Mouse (Mus musculus): Measurements from ENCODE around the gene Calcoco1. TPM values are rescaled to one million over a fixed set of nuclear protein-coding genes. Genes with fewer than 3 reads are reported as not detected.

Calcoco1 gene
- polyA plus RNA-seq, 1 experiment: 52.1 TPM

GRCm38 (mm10) chr15:102737092-102737491, 15.1 kb upstream of the Calcoco1 start:
- DNase-seq (ENCODE audit: low spot score): no peak

GRCm38 (mm10) chr15:102736127-102736944, 14.4 kb upstream of the Calcoco1 start:
- no peak for DNase-seq (ENCODE audit: low spot score)

- DNase-seq (ENCODE audit: low spot score): no peak
These were observed 13.1 kb upstream of the Calcoco1 start for GRCm38 (mm10) chr15:102735031-102735430.

DNA sequence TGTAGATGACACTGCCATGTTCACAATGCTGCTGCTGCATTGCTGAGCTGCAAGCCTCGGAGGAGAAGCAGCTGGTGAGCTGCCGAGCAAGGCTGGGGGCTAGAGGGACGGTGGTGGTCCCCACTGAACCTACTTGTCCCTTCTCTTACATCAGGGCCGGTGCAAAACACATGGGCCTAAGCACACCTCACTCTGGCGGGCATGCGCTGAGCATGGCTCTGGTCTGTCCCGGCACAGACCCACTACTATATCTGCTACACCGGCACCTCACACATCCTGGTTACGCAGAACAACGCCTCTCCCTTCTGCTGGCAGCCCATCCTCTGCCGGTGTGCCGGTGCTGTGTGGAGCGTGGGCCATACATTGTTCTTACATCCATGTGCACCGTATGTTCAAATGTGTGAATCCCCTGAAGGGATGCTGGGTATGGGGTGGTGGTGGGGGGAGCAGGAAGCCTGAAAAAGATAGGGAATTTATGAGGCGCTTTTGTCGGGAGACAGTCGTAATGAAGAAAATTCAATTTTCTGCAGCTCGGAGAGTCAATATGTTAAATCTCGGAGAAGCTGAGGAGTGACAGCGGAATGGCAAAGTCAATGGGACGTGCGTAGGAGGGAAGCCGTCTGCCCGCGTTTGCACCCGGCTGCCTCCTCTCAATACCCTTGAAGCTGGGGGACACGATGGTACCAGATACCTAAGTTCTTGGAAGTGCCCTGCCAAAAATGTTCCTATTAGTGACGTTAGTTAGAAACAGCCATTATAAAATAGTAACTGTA, 12.0 kb upstream of the Calcoco1 start:
- no peak for DNase-seq (ENCODE audit: low spot score)

DNA sequence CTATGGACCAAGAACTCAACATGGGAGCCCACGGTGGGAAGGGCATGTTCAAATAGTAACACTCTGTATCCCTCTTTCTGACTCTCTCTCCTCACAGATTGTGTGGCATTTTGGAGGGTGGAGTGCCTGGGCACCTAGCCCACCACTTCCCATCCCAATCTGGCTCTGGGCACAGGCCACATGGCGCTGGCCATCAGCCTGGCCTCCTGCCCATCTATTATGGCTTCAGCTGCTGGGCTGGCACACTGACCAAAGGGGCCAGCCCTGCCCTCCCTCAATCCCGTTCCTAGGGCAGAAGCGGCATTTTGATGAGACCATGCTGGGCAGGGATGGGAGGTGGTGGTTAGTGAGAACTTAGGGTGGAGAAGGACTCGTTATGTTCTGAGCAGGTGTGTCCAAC, 11.3 kb upstream of the Calcoco1 start:
- DNase-seq (ENCODE audit: low spot score): no peak

DNA sequence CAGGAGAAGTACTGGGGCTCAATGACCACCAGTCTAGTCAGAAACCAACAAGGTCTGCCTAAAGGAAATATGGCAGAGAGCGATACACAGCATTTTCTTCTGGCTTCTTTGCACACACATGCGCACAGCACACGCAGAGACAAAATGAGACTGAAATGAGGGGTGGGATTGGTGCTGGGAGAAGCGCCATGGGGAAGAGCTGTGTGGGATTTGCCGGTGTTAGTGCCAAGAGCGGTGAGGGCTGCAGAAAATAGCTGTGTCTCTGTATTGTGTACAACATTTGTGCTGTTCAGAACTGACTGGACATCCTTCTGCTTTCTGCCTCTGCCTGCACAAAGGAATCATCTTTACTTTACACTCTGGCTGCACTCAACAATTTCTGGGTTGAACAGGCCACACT, 10.4 kb upstream of the Calcoco1 start:
- DNase-seq (ENCODE audit: low spot score): no peak

DNA sequence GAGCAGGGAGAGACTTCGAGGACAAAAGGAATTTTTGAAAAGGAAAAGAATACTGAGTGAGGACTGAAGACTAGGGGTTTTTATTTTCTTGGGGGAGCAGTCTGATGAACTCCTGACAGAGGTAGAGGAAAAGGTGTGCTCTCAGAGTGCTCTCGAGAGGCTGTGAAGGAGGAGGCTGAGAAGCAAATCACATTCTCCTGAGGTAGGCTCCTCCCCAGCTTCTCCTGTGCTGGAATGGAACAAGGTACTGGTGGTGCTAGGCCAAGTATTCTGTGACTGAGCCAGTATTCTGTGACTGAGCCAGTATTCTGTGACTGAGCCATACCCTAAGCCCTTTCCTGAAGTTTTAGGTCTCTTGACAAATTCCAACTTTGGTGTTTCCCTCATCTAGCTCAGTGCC, 6.0 kb upstream of the Calcoco1 start:
- DNase-seq (ENCODE audit: low spot score): no peak

DNA sequence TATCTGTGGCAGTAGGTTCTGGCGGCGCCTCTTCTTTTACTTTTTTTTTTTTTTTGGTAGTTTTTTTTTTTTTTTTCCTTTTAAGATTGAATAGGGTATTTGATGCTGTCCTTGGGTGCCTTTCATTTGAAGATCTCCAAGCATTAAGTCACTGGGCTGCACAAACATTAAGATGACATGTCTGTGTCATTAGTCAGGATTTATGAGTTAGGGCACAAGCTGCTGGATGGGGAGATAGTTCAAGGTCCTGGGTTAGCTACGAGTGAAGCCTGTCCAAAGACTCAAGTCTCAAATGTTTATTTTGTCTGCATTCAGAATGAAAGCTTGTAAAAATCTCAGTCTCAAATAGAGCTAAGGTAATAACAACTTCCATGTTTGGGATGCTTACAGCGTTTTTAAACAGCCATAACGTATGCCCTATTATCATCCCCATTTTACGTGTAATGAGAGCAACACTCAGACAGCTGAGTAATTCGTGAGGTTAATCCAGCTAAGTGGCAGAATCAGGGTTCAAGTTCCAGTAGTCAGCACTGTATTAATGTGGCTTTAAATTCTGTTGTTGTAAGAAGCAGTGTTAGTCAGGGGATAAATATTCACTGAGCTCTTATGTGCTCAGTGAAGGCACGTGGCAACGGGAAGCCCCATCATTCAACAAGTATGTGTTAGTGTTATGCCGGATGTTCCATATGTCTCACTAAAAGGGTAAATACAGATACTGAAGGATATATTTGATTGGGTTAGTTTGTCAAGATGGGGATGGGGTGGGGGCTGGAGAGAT, 1.6 kb upstream of the Calcoco1 start:
- DNase-seq (ENCODE audit: low spot score): no peak

DNA sequence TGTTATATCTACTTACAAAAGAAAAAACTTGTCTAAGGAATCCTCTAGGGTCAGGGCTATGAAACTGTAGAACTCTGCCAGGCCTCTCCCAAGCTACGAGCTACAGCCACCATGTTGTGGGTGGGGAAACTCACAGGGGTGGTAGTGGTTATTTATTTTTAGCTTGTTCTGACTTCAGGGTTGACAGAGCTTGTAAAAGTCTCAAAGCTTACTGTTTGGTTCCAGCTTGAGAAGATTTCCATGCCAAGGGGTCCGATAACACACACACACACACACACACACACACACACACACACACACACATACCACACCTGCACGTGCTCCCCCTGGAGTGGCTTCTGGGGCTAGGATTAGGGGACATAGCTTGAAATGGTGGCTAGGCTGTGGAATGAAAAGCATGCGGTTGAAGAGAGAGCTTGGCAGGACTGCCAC, 538 bp upstream of the Calcoco1 start:
- no peak for DNase-seq (ENCODE audit: low spot score)

DNA sequence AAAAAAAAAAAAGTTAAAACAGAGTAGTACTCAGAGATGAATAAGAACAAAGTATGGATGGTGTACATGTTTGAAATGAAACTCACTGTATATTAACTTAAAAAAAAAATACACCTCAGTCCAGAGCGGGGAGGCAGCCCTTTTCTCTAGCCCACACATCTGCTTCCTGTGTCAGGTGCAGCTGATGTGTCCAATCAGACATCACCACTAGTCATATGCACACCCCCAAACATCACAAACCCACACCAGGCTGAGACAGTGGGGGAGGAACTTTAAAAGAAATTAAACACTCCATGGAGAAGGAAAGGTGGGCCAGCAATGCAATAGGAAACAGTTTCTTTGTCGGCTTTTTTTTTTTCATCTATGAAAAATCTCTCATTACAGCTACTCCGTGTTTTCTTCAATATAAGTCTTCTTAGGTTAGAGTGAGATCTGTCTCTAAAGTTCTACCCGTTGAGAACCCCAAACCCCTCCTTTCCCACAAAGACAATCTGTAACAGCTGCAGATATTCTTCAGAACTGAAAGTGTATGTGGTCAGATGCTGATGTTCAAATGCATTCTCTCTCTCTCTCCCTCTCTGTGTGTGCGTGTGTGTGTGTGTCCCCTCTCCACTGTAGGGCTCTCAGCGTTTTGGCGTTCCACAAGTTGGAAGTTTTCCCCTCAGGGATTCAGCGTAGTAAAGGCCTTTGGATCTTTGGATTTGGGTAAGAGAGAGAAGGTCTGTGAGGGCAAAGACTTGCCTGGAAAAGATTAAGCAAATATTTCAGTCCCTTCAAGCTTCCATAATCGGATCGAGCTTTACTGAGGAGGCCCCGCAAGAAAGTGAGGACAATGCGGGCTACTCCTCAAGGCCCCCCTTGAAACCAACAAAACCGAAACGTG, 721 bp downstream of the Calcoco1 start:
- DNase-seq (ENCODE audit: low spot score): no peak

DNA sequence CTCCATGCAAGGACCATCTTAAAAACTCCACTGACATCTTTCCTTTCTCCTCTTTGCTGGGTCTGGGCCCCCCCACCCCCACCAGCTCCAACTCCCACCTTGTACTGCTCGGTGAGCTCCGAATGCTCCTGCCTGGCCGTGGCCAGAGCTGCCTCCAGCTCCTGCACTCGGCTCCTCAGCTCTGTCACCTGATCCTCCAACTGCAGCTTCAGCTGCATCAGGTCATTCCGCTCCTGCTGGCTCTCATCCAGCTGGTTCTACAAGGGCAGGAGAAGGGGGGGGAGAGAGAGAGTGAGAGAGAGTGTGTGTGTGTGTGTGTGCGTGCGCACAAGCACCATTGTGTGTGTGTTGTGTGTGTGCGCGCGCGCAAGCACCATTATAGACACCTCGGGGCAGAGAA, 5.8 kb downstream of the Calcoco1 start:
- DNase-seq (ENCODE audit: low spot score): no peak

DNA sequence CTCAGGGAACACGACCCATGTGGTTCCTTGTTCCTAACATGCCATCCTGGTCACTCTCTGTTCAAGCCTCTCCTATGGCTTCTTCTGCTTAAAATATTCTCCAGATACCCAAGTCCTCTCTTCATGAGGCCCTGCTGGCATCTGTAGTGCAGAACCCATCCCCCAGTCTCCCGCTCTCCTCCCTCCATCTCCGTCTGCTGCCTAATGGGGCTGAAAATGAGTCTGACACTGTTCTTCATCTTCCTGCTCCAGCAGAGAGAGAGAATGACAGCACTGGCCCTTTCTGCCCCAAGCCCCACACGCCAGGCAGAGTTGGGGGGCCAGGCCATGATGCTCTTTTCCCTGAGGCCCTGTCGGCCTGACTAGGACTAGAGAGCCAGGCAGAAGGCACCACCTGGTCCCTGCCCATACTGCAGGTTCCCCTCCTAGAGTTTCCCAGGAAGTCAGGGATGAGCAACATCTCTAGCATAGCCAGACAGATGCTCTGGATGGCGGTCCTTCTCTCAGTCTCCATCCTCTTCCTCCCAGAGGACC, 14.2 kb downstream of the Calcoco1 start:
- no peak for DNase-seq (ENCODE audit: low spot score)

- DNase-seq (ENCODE audit: low spot score): no peak
These were observed 16.0 kb downstream of the Calcoco1 start for GRCm38 (mm10) chr15:102705923-102706503.

GRCm38 (mm10) chr15:102705226-102705894, 16.6 kb downstream of the Calcoco1 start:
- no peak for DNase-seq (ENCODE audit: low spot score)

DNA sequence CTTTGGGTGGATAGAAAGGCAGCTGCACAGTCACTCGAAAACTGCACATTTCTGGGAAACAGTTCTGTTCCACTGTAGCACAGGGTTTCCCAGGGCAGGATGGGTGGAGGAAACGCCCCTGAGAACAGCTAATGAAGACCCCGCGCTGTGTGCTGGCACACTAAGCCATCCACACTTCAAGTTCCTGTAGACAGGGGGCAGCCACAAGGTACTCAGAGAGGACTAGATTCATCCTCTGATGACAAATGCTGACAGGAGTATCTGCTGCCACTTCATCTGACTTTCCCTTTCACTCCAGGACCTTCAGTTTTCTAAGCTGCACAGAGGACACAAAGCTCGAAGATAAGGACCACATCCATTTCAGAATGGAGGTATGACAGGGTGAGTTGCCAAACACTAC, 17.2 kb downstream of the Calcoco1 start:
- no peak for DNase-seq (ENCODE audit: low spot score)

DNA sequence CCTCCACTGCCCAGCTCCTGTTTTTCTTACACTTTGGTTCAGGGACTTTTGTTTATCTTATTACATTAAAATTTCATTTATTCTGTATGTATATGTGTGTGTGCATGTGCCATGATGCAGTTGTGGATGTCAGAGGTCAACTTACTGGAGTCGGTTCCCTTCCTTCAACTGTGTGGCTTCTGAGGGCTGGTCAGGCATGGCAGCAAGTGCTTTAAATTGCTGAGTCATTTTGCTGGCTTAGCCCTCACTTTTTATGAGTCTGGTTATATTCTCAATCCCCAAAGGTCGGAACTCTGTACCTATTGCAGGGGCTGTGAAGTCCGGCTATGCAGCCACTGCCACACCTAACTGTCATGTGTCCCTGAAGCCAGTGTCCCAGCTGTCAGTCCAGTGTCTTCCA, 19.0 kb downstream of the Calcoco1 start:
- no peak for DNase-seq (ENCODE audit: low spot score)

DNA sequence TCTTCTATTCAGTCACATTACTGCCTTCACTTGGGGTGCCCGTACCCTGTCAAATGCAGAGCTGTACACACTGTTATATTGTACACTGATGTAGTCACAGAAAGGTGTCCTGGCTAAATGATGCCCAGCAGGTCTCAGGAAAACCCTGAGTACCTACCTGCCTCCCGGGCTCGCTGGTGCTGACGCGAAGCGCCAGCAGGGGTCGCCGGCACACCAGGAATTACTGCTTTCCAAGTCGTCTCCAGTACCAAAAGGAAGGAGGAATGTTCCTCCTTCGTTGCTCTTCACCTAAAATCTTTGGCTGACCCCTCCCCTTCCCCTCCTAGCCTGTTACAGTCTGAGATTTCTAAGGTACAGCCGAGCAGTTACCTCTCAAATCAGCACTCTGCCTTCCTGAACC, 23.8 kb downstream of the Calcoco1 start:
- peak; percentile 67 for DNase-seq (ENCODE audit: low spot score)

GRCm38 (mm10) chr15:102696899-102697298, 25.1 kb downstream of the Calcoco1 start:
- no peak for DNase-seq (ENCODE audit: low spot score)

DNA sequence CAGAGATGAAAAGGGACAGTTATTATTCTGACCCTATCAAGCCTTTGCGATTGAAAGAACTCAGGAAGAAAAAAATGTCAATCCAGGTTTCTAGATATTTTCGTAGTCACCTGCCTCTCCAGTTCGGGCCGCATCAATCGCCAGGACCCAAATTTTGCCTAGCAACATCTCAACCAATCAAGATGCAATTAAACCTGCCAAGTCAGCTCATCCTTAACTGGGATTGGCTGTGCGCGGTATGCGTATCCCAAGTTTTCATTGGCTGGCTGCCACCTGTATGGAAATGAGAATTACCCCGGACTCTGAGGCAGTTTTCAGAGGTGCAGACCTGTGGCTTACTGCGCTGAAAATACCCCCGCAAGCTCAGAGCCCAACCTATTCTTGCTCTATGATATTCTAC, 28.4 kb downstream of the Calcoco1 start:
- no peak for DNase-seq (ENCODE audit: low spot score)

DNA sequence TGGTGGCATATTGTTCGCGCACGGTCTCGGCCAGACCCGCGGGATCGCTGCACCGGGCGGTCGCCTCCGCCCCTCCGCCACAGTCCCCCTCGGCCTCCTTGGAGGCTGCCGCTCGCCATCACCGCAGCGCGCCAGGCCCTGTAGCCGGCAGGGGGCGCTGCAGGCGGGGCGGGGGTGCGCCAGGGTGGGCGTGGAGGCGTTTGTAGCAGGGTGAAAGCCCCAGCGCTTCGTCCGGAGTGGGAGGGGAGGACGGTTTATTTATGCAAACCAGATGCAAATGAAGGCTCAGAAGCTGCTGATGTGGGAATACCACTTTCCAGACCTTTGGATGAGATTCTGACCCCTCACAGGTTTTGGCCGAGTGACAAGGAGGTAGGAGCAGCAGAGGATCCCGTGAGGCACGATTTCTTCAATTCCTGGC, 29.0 kb downstream of the Calcoco1 start:
- DNase-seq (ENCODE audit: low spot score): no peak

Data from urinary bladder, adult 2 months (tissue).